Mouse (Mus musculus) ES-E14 (cell line): ENCODE measurements around the gene Tgfbr3. TPM values are rescaled to one million over a fixed set of nuclear protein-coding genes. Genes with fewer than 3 reads are reported as not detected.
"Not testable (repeated sequence)": the region's sequence is repeated elsewhere in the genome, so short reads cannot be mapped to it uniquely, and the experiment has no call there.

Experiments
- DNase-seq: peaks from one replicate; pipeline ENCODE4 v3.0.0-alpha.2; 2013; ENCODE audit warnings: low read depth, low spot score
- H3K27ac ChIP-seq: 2 replicates; pipeline ENCODE4 v1.5.1; 2012; ENCODE audit warnings: low read depth, mild to moderate bottlenecking, low read length, moderate library complexity, mixed read lengths; ENCODE audit not compliant: poor library complexity, insufficient read depth, severe bottlenecking
- H3K36me3 ChIP-seq: 2 replicates; pipeline ENCODE4 v1.6.1; 2012; ENCODE audit warnings: mild to moderate bottlenecking, low read length, moderate library complexity, mixed read lengths; ENCODE audit not compliant: control insufficient read depth, poor library complexity, insufficient read depth, severe bottlenecking
- H3K4me1 ChIP-seq, 2 experiments: fragments of 150-350 bp in 1 of 2; sonication (generic) in 1 of 2; 2 replicates each; pipeline ENCODE4 v1.6.1; 2012; ENCODE audit warnings: low read length in 2 of 2, mild to moderate bottlenecking in 1 of 2, mixed read lengths in 1 of 2; ENCODE audit not compliant: control insufficient read depth in 2 of 2, insufficient read depth in 2 of 2, poor library complexity in 1 of 2
- H3K4me3 ChIP-seq, 2 experiments: fragments of 150-350 bp in 1 of 2; sonication (generic) in 1 of 2; 2 replicates each; pipeline ENCODE4 v1.5.1; 2012; ENCODE audit warnings: low read length in 2 of 2, low read depth in 1 of 2, mild to moderate bottlenecking in 1 of 2, mixed read lengths in 1 of 2; ENCODE audit not compliant: insufficient read depth in 1 of 2, poor library complexity in 1 of 2, severe bottlenecking in 1 of 2
- H3K9ac ChIP-seq: 2 replicates; pipeline ENCODE4 v1.6.1; 2012; ENCODE audit warnings: low read depth, mild to moderate bottlenecking, low read length, mixed read lengths; ENCODE audit not compliant: poor library complexity, insufficient read depth, severe bottlenecking
- H3K9me3 ChIP-seq: fragments of 150-350 bp; sonication (generic); 2 replicates; pipeline ENCODE4 v1.6.1; 2012; ENCODE audit warnings: low read depth, mild to moderate bottlenecking, low read length; ENCODE audit not compliant: control insufficient read depth, insufficient read depth
- CHD2 ChIP-seq: IDR thresholded peaks from 2 replicates; pipeline ENCODE4 v1.6.1; 2014; ENCODE audit warnings: mild to moderate bottlenecking, low read depth, low read length, inconsistent platforms
- HCFC1 ChIP-seq: IDR thresholded peaks from 2 replicates; pipeline ENCODE4 v1.6.1; 2012; ENCODE audit warnings: low read length, inconsistent platforms, borderline replicate concordance; ENCODE audit not compliant: insufficient read depth
- MAFK ChIP-seq: IDR thresholded peaks from 2 replicates; pipeline ENCODE4 v1.6.1; 2014; ENCODE audit warnings: mild to moderate bottlenecking, low read depth, low read length, inconsistent platforms; ENCODE audit not compliant: insufficient read depth
- ZC3H11A ChIP-seq: IDR thresholded peaks from 2 replicates; pipeline ENCODE4 v1.6.1; 2012; ENCODE audit warnings: low read depth, mild to moderate bottlenecking, inconsistent platforms, low read length, borderline replicate concordance
- ZNF384 ChIP-seq: IDR thresholded peaks from 2 replicates; pipeline ENCODE4 v1.6.1; 2012; ENCODE audit warnings: low read depth, low read length, inconsistent platforms
- in situ Hi-C, 2 experiments: fragments of 600-800 bp; cut with MboI; formaldehyde crosslinking; loops; one replicate each; pipeline ENCODE4 v1.15.1; 2025; ENCODE audit warnings: low sequenced_read_pairs in 2 of 2, inconsistent platforms in 1 of 2; ENCODE audit not compliant: unreplicated experiment in 2 of 2
- total RNA-seq: library from RNA; depleted of rRNA; stranded (reverse); fragments of 300-350 nt; gene quantifications from 2 replicates; pipeline ENCODE4 v1.2.3, GENCODE M21; 2012

Tgfbr3 gene
- total RNA-seq, 1 experiment, result 3.1 TPM

DNA sequence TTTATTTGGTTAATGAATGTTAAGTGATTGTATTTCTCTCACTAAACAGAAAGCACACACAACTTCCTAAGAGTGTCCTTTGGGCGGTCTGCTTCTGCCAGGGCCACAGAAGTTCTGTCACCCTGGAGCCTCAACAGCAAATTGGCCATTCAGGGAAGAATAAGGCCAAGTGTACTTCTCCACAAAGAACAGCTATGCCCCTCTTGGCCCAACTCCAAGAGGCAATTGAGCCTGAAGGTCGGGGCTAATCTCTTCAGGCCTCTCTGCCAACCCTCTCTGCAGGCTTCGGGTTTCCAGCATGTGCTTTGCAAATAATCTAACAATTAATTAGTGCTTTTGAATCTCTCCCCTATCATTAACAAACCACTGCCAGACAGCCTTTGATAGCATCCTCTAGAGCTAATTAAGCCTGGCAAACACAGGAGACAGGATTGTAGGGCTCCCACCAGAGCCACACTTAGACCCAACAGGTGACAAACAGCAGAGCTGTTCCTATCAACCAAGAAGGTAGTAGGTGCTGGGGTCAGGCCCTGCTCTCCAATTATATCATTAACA, 37.6 kb downstream of the Tgfbr3 start:
- Histone ChIP-seq H3K4me3 (no peak overlapping the region), H3K9me3 (peaks cover 4% of the 10 kb centered on the region; the same call in 1 of the 2 replicates), H3K36me3 (no peaks in the 10 kb centered on the region), H3K27ac (no peak overlapping the region), H3K4me1 (peaks cover 0 to 3% of the 10 kb centered on the region in 2 experiments; a peak in 1 of 4 replicates), H3K9ac (no peak overlapping the region)
- in situ Hi-C loops, result no loop called here
- TF ChIP-seq CHD2 (no peak), HCFC1 (no peak), MAFK (no peak), ZNF384 (no peak), ZC3H11A (no peak)
- DNase-seq, result no peak

DNA sequence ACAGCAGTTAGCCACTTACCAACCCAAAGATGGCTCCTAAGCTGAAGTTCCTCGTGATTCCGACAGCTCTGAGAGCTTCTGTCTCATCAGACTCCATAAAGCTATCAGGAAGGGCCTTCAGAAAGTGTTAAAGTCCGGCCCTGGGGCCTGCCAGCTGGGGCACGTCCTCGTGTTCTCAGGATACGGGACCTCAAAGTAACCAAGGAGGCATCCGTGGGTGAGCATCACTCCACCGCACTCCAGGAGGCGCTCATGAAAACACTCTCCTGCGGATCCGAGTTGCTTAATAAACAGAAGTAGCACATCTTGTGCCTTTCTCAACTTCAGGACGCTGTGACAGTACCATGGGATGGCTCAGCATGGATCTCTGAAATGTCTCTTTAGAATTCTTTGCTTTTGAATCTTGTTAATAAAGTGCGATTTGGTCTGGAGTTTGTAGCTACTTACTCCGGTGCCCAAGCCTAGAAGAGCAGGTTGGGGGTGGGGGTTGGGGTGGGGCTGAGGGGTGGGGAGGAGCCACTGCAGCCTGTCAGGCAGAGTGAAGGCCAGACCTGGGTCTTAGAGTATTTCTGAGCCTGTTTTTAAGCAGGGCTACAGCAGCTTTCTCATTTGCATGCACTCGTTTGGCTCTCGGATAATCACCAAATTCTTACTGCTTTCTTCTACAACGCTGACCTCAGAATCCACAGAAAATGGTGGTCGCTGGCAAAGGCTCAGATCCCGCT, 38.7 kb downstream of the Tgfbr3 start:
- Histone ChIP-seq H3K9me3 (peaks cover 4% of the 10 kb centered on the region; the same call in 1 of the 2 replicates), H3K36me3 (no peaks in the 10 kb centered on the region), H3K9ac (no peak overlapping the region), H3K4me1 (peaks cover 0 to 3% of the 10 kb centered on the region in 2 experiments; a peak in 1 of 4 replicates), H3K27ac (no peak overlapping the region), H3K4me3 (peak overlapping the region in 1 of 2 experiments; percentile 30; a peak in 1 of 4 replicates)
- TF ChIP-seq ZC3H11A, result no peak
- no peak for TF ChIP-seq HCFC1
- no peak for TF ChIP-seq MAFK
- TF ChIP-seq CHD2, result no peak
- TF ChIP-seq ZNF384, result no peak
- in situ Hi-C loops, result no loop called here
- no peak for DNase-seq

DNA sequence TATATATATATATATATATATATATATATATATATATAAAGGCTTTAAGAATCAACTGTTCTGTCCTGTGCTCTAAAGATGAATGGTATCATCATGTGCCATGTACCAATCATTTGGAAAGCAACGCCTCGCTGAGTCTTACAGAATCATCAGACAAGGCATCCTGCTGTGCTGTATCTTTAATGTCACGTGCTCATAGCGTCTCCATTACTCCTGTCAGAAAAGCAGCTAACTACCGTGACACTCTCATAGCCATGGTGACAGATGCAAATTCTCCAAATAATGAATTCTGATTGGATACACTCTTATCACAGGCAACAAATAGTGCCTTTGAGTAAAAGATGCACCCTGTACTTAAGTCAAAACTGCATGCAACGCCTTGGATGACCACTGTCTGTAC, 40.7 kb downstream of the Tgfbr3 start:
- TF ChIP-seq ZNF384, result no peak
- no peak for TF ChIP-seq HCFC1
- TF ChIP-seq MAFK, result no peak
- TF ChIP-seq ZC3H11A, result no peak
- TF ChIP-seq CHD2, result no peak
- H3K9me3 ChIP-seq, result no peaks in the 10 kb centered on the region
- H3K9ac ChIP-seq, result no peak overlapping the region
- H3K4me1 ChIP-seq, result peaks cover 0 to 3% of the 10 kb centered on the region in 2 experiments; a peak in 1 of 4 replicates
- H3K27ac ChIP-seq, result no peak overlapping the region
- H3K4me3 ChIP-seq, result no peak overlapping the region
- in situ Hi-C loops, result no loop called here
- DNase-seq, result no peak
- no peaks in the 10 kb centered on the region for H3K36me3 ChIP-seq

DNA sequence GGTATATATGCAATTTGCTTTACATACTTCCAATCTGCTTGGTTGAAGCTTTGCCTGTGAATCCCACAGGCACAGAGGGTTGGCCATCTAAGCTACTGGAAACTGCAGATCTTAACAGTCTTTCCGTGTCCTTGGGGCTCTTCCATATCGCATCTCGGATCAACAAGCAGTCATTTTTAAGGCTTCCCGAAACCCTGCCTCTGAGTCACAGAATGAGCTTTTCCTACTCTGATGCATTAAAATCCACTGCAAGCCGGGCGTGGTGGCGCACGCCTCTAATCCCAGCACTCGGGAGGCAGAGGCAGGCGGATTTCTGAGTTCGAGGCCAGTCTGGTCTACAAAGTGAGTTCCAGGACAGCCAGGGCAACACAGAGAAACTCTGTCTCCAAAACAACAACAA, 41.1 kb downstream of the Tgfbr3 start:
- in situ Hi-C loops, H3K36me3 ChIP-seq, H3K4me1 ChIP-seq, H3K9me3 ChIP-seq, DNase-seq, H3K4me3 ChIP-seq, H3K9ac ChIP-seq, H3K27ac ChIP-seq: not testable (repeated sequence)
